Mouse (Mus musculus) myocyte (in vitro differentiated cells): ENCODE results near the gene Smim12. TPM values are rescaled to one million over a fixed set of nuclear protein-coding genes. Genes with fewer than 3 reads are reported as not detected.

ENCODE experiments used
- H3K27me3 ChIP-seq: one replicate; pipeline ENCODE4 v1.6.1; 2011; ENCODE audit not compliant: control insufficient read depth, insufficient read depth, insufficient read length
- H3K36me3 ChIP-seq: one replicate; pipeline ENCODE4 v1.6.1; 2011; ENCODE audit not compliant: control insufficient read depth, insufficient read depth
- H3K4me2 ChIP-seq: one replicate; pipeline ENCODE4 v1.6.1; 2011; ENCODE audit warnings: low read depth, control low read depth
- H3K4me3 ChIP-seq: one replicate; pipeline ENCODE4 v1.5.1; 2011; ENCODE audit warnings: mild to moderate bottlenecking, control low read depth, moderate library complexity
- H3K79me2 ChIP-seq: one replicate; pipeline ENCODE4 v1.6.1; 2011; ENCODE audit not compliant: control insufficient read depth, insufficient read depth
- H3ac ChIP-seq: one replicate; pipeline ENCODE4 v1.6.1; 2011; ENCODE audit not compliant: control insufficient read depth, insufficient read length
- CEBPB ChIP-seq: IDR thresholded peaks from 2 replicates; pipeline ENCODE4 v1.6.1; 2011; ENCODE audit warnings: mild to moderate bottlenecking, moderate library complexity; ENCODE audit not compliant: poor library complexity, insufficient read depth, severe bottlenecking
- E2F4 ChIP-seq: IDR thresholded peaks from one replicate; pipeline ENCODE4 v1.6.1; 2011; ENCODE audit warnings: mild to moderate bottlenecking, control low read depth, moderate library complexity; ENCODE audit not compliant: insufficient read depth
- MAX ChIP-seq: IDR thresholded peaks from one replicate; pipeline ENCODE4 v1.6.1; 2011; ENCODE audit warnings: low read depth, mild to moderate bottlenecking, control low read depth
- MYOD1 ChIP-seq, 3 experiments: IDR thresholded peaks; one replicate each; pipeline ENCODE4 v1.6.1; 2011; ENCODE audit warnings: control low read depth in 2 of 3, low read depth in 2 of 3, mild to moderate bottlenecking in 2 of 3, moderate library complexity in 1 of 3; ENCODE audit not compliant: insufficient read length in 2 of 3, control insufficient read depth in 1 of 3
- MYOG ChIP-seq, 3 experiments: IDR thresholded peaks; one replicate each; pipeline ENCODE4 v1.6.1; 2011; ENCODE audit warnings: control low read depth in 2 of 3, low read depth in 2 of 3, mild to moderate bottlenecking in 2 of 3; ENCODE audit not compliant: insufficient read length in 2 of 3, control insufficient read depth in 1 of 3, insufficient read depth in 1 of 3
- POLR2A ChIP-seq: IDR thresholded peaks from one replicate; pipeline ENCODE4 v1.6.1; 2011; ENCODE audit warnings: low read depth, mild to moderate bottlenecking, control low read depth, moderate library complexity; ENCODE audit not compliant: insufficient read length
- POLR2AphosphoS2 ChIP-seq: IDR thresholded peaks from one replicate; pipeline ENCODE4 v1.6.1; 2011; ENCODE audit warnings: low read depth, control low read depth; ENCODE audit not compliant: insufficient read length
- REST ChIP-seq: IDR thresholded peaks from one replicate; pipeline ENCODE4 v1.6.1; 2011; ENCODE audit warnings: mild to moderate bottlenecking, control low read depth, moderate library complexity; ENCODE audit not compliant: insufficient read depth, insufficient read length
- SRF ChIP-seq: IDR thresholded peaks from one replicate; pipeline ENCODE4 v1.6.1; 2011; ENCODE audit warnings: low read depth; ENCODE audit not compliant: control insufficient read depth, insufficient read length
- TCF12 ChIP-seq: IDR thresholded peaks from one replicate; pipeline ENCODE4 v1.6.1; 2011; ENCODE audit warnings: mild to moderate bottlenecking, control low read depth; ENCODE audit not compliant: poor library complexity, insufficient read depth, severe bottlenecking
- TCF3 ChIP-seq: IDR thresholded peaks from one replicate; pipeline ENCODE4 v1.6.1; 2011; ENCODE audit warnings: low read depth, control low read depth; ENCODE audit not compliant: insufficient read length
- USF1 ChIP-seq: IDR thresholded peaks from one replicate; pipeline ENCODE4 v1.6.1; 2011; ENCODE audit warnings: low read depth, mild to moderate bottlenecking, control low read depth, moderate library complexity
- polyA plus RNA-seq: library from polyadenylated mRNA; unstranded; fragments of >200 nt; fragmentation: generic; extraction: Trizol; gene quantifications from one replicate; pipeline ENCODE4 v1.2.1, GENCODE M21; 2012; ENCODE audit warnings: missing spikeins

Smim12 gene
- polyA plus RNA-seq, 1 experiment = 64.4 TPM

DNA sequence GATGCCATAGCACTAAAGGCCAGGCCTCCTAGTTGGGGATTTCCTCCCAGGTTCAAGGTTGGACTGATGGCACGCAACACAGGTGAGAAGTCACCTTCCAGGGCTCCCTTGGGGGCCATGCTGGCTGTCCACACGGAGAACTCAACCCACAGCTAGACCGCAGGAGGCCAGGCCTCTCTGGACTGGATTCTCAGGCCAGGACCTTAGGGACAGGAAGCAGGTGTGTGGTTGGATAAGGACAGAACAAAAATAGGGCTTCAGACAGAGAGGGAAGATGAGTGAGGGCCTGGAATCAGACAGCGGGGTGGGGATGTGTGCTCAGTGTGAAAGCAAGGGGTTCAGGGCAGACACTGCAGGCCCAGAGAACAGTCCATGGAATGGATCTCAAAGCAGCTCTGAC lies 43.3 kb downstream of the Smim12 start:
- Histone ChIP-seq H3K4me2 (no peak overlapping the region), H3K27me3 (peaks cover 8% of the 10 kb centered on the region), H3K79me2 (no peaks in the 10 kb centered on the region), H3ac (no peak overlapping the region), H3K4me3 (no peak overlapping the region), H3K36me3 (no peaks in the 10 kb centered on the region)
- TF ChIP-seq MYOD1 (IDR thresholded peaks at IDR 0.05; ENCODE audit: control insufficient read depth in 1 of 3, insufficient read length in 2 of 3, low read depth in 2 of 3) = no peak
- TF ChIP-seq TCF3 = no peak
- TF ChIP-seq TCF12 = no peak
- no peak for TF ChIP-seq REST
- no peak for TF ChIP-seq MYOG (IDR thresholded peaks at IDR 0.05; ENCODE audit: control insufficient read depth in 1 of 3, insufficient read depth in 1 of 3, insufficient read length in 2 of 3, low read depth in 2 of 3)
- no peak for TF ChIP-seq CEBPB
- TF ChIP-seq E2F4 = no peak
- TF ChIP-seq SRF = no peak
- TF ChIP-seq POLR2A = no peak
- no peak for TF ChIP-seq POLR2AphosphoS2
- no peak for TF ChIP-seq MAX

DNA sequence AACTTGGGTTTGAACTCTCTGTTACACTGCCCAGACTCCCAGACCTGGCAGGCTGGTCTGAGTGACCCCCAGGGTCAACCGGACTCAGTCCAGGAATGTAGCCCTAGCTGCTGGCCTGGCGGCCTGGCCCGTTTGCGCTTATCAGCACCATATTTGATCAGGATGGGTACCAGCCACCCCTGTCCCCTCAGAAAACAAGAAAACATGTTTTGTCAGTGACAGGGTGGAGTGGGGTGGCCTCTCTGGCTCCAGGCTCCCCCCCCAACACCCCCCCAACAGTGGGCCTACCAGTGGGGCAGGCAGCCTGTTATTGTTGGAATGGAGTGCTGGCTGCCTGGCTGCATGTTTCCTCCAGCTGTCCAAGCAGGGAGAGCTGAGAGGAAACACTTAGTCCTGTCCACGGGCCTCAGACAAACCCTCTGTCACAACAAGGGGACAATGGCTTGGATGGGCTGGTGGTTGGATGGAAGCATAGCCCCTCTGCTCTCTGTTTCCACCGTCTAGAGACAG lies 45.5 kb downstream of the Smim12 start:
- no peak overlapping the region for H3K4me3 ChIP-seq
- TF ChIP-seq CEBPB = no peak
- no peak for TF ChIP-seq MYOD1 (IDR thresholded peaks at IDR 0.05; ENCODE audit: control insufficient read depth in 1 of 3, insufficient read length in 2 of 3, low read depth in 2 of 3)
- no peak for TF ChIP-seq TCF12
- TF ChIP-seq POLR2AphosphoS2 = no peak
- TF ChIP-seq REST = no peak
- TF ChIP-seq USF1 = no peak
- no peak for TF ChIP-seq MYOG (IDR thresholded peaks at IDR 0.05; ENCODE audit: control insufficient read depth in 1 of 3, insufficient read depth in 1 of 3, insufficient read length in 2 of 3, low read depth in 2 of 3)
- TF ChIP-seq E2F4 = no peak
- no peak for TF ChIP-seq POLR2A
- no peak for TF ChIP-seq MAX
- no peak for TF ChIP-seq TCF3
- no peak for TF ChIP-seq SRF
- H3ac ChIP-seq = no peak overlapping the region
- H3K79me2 ChIP-seq = no peaks in the 10 kb centered on the region
- H3K27me3 ChIP-seq = peaks cover 13% of the 10 kb centered on the region
- no peaks in the 10 kb centered on the region for H3K36me3 ChIP-seq
- no peak overlapping the region for H3K4me2 ChIP-seq

DNA sequence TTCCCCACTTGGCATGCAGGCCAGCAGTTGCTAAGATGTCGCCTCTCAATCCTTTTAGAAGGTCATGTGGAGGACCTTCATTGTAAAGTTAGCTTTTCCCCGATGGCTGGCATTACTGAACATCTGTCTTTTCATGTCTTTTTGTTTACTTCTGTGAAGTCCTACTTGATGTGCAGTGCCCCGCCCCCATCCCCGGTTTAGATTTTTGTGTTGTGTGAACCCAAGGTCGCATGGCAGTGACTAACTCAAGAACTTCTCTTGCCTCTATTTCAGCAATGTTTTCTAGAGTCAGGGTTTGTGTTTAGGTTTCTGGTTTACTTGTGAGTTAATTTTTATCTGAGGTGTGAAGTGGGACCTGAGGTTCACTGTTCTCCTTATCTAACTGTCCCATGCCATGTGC lies 49.0 kb downstream of the Smim12 start:
- no peak overlapping the region for H3K4me3 ChIP-seq
- no peak overlapping the region for H3ac ChIP-seq
- H3K4me2 ChIP-seq = no peak overlapping the region
- no peaks in the 10 kb centered on the region for H3K36me3 ChIP-seq
- H3K27me3 ChIP-seq = peaks cover 10% of the 10 kb centered on the region
- no peaks in the 10 kb centered on the region for H3K79me2 ChIP-seq
- no peak for TF ChIP-seq SRF
- no peak for TF ChIP-seq TCF3
- no peak for TF ChIP-seq E2F4
- no peak for TF ChIP-seq CEBPB
- no peak for TF ChIP-seq REST
- TF ChIP-seq MYOD1 (IDR thresholded peaks at IDR 0.05; ENCODE audit: control insufficient read depth in 1 of 3, insufficient read length in 2 of 3, low read depth in 2 of 3) = no peak
- no peak for TF ChIP-seq POLR2AphosphoS2
- TF ChIP-seq MAX = no peak
- no peak for TF ChIP-seq MYOG (IDR thresholded peaks at IDR 0.05; ENCODE audit: control insufficient read depth in 1 of 3, insufficient read depth in 1 of 3, insufficient read length in 2 of 3, low read depth in 2 of 3)
- no peak for TF ChIP-seq USF1
- TF ChIP-seq TCF12 = no peak
- TF ChIP-seq POLR2A = no peak

Other genes starting within 250 kb of the Smim12 start
- 87.5 TPM for gene Sfpq, start 222.5 kb upstream of the Smim12 start, polyA plus RNA-seq
- 1.6 TPM for gene Zmym1, start 182.6 kb upstream of the Smim12 start, polyA plus RNA-seq
- not detected for gene Zmym6, start 166.4 kb upstream of the Smim12 start, polyA plus RNA-seq
- gene Tmem35b, start 120.1 kb upstream of the Smim12 start, polyA plus RNA-seq = 0.14 TPM
- gene Dlgap3, start 74.6 kb upstream of the Smim12 start, polyA plus RNA-seq = not detected
- 0.19 TPM for gene Gja4, start 70.3 kb downstream of the Smim12 start, polyA plus RNA-seq
- gene Gjb3, start 87.1 kb downstream of the Smim12 start, polyA plus RNA-seq = 0.61 TPM
- gene Gjb4, start 110.3 kb downstream of the Smim12 start, polyA plus RNA-seq = 3.0 TPM
- gene Gjb5, start 114.4 kb downstream of the Smim12 start, polyA plus RNA-seq = 0.17 TPM